Mouse (Mus musculus) A20 (cell line): ENCODE data around the gene Zbtb9.
A peak's percentile ranks its signal among the peaks of the same experiment; 100 is the strongest.

ENCODE experiments used
- DNase-seq: peaks from one replicate; pipeline ENCODE4 v3.0.0-alpha.2; 2011; ENCODE audit warnings: low read depth, low spot score

Gene Zbtb9

DNA sequence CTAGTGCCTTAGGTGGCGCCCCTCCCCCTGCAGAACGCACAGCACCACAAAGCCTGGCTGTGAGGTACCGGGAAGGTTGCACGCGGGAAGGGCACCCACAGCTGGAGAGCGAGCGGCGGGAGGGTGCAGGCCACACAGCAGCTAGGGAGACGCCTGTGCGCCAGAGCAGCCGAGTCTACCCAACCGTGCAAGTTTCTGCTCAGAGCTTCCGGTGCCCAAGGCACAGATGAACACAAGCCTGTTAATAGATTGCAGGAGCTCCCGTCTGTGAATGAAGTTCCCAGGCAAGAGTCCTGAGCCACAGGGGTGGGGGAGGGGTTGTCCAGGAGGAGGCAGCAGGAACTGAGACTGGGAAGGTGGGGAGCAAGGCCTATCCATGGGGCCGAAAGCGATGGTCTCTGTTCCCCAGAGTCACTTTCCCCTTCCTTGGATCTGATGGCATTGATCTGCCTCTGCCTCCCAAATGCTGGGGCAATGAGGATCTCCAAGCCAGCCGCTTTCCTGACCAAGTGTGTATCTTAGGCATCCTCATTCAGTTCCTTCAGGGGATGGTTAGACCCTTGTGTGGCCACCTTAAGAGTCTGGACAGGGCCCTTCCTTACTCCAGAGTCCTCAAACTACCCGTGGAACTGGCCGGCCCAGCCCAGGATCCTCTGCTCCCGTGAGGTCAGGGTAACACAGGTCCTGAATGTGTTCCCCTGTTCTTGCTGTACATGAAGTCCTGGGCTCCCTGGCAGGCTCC lies 67.5 kb downstream of the Zbtb9 start:
- DNase-seq = peak; percentile 74

DNA sequence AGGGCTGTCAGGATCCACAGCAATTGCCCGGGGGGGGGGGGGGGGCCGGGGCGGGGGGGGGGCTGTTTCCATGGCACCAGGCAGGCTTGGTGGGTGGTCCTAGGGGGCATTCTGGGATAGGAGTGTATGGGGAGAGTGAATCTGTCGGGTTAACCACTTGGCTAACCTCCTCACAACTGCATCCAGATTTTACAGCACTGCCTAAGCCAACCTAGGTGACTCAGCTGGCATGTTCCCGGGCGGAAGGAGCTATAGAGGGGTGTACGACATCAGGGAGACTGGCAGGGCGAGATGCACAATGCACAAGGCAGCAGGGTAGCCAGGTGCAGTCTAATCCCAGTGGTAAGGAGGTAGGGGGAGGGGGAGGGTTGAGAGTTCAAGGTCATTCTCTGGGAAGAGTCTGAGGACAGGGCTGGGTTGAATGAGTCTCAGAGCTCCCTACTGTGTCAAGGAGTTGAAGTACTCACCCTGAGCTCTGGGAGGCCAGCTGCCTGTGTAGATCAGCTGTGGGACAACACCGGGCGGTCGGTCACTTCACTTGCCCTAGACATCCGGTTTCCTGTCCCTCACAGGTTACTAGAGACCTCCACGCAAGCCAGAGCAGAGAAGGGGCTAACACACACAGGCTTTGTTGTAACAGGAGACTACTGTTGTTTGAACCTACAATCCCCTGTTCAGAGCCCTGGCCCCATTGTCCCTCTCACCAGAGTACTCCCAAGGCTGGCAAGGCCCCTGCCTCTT lies 68.2 kb downstream of the Zbtb9 start:
- DNase-seq = no peak

- DNase-seq = peak; percentile 21
Measured at GRCm38 (mm10) chr17:27041787-27042055, 68.8 kb downstream of the Zbtb9 start.

GRCm38 (mm10) chr17:27042840-27043239 lies 69.9 kb downstream of the Zbtb9 start:
- peak; percentile 80 for DNase-seq

GRCm38 (mm10) chr17:27045164-27045563 lies 72.2 kb downstream of the Zbtb9 start:
- no peak for DNase-seq

DNA sequence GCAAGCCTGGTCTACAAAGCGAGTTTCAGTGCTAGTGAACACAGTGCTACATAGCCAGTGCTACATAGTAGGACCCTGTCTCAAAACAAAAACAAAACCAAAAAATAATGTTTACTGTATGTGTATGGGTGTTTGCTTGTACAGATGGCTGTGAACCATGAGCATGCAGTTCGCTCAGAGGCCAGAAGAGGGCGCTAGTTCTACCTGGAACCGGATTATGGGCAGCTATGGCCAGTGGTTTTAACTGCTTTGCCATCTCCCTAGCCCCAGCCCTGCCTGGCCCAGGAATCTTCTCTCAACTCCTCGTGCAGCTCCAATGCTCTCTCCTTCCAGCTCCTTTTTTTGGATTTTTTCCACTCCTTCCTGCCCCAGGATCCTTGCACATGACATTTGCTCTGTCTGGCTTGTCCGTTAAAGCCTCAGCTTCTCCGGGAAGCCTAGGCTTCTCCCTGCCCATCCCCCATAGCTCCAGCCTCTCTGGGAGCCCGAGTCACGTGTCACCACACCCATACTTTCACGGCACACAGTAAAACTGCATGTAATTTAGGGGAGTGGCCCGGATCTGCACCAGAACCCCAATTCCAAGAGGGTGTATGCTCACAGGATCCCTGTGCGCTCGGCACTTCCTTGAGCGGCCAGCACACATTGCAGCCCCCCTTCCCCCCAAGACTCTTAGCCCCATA lies 74.9 kb downstream of the Zbtb9 start:
- DNase-seq = peak; percentile 50

DNA sequence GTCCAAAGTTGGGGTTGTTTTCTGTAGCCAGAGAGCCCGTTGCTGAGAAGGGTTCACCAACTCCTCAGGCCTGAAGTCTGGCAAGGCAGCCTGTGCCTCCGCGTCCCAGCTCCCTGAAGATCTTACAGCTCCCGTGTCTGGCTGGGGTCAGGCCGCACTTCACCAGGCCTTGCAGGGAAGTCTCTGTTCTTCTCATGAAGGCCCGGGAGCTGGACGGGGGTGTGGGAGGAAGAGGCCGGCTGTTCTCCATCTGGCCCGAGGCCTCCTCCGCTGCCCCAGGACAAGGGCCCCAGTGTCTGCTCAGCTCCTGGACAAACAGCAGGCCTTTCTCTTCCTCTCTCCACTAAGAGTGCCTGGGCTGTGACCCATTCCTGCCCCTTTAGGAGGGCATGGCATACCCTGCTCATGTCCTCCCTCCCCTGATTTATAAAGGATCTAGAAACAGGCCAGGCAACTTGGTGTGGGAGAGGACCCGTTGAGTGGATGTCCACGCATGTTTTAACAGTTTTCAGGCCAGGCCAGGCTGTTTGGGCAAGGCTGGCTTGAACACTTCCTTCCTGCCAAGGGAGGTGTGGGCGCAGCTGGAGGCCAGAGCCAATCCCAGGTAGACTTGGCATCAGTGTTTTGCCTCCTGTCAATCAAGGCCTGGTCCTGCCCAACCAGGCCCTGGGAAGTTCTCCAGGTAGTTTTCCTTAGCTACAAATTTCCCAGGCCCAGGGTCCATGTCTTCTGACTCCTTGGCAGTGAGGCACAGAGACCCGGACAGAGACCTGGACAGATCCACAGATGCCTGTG lies 75.7 kb downstream of the Zbtb9 start:
- DNase-seq = no peak

GRCm38 (mm10) chr17:27050853-27051252 lies 77.9 kb downstream of the Zbtb9 start:
- DNase-seq = no peak

- peak; percentile 63 for DNase-seq
Measured at GRCm38 (mm10) chr17:27051514-27051913, 78.5 kb downstream of the Zbtb9 start.

GRCm38 (mm10) chr17:27056170-27056569 lies 83.2 kb downstream of the Zbtb9 start:
- peak; percentile 94 for DNase-seq

GRCm38 (mm10) chr17:27056812-27057516 lies 84.0 kb downstream of the Zbtb9 start, which contains the start of gene Itpr3:
Gene Itpr3, plus strand, starts transcription at chr17:27057304.
- peak; percentile 94 for DNase-seq

- no peak for DNase-seq
Measured at GRCm38 (mm10) chr17:27057517-27058055, 84.6 kb downstream of the Zbtb9 start.
